Mouse (Mus musculus): ENCODE measurements around the gene Col6a2. TPM values are rescaled to one million over a fixed set of nuclear protein-coding genes. Genes with fewer than 3 reads are reported as not detected.

Gene Col6a2
- polyA plus RNA-seq, 1 experiment from 2014 or later = 6.2 TPM

- DNase-seq (no peak), ATAC-seq (no peak)
- Histone ChIP-seq H3K27me3 (ENCODE audit: insufficient read depth, low read length) (no peaks in the 10 kb centered on the region), H3K4me2 (ENCODE audit: low read depth, low read length) (no peak overlapping the region), H3K4me1 (ENCODE audit: insufficient read depth) (no peaks in the 10 kb centered on the region), H3K9me3 (ENCODE audit: low read length) (no peaks in the 10 kb centered on the region), H3K9ac (replicated peaks) (no peak overlapping the region), H3K4me3 (ENCODE audit: low read depth, low read length) (no peak overlapping the region), H3K36me3 (replicated peaks; ENCODE audit: insufficient read depth, low read length) (peaks cover 63% of the 10 kb centered on the region), H3K27ac (ENCODE audit: low read depth) (no peak overlapping the region)
- 84% methylated on average over 8 of the region's 8 CpGs for WGBS (ENCODE audit: insufficient replicate concordance)
- TF ChIP-seq EP300 (IDR thresholded peaks at IDR 0.05; ENCODE audit: low read depth) = no peak
- TF ChIP-seq CTCF (IDR thresholded peaks at IDR 0.05; ENCODE audit: low read depth) = no peak
Observed at GRCm38 (mm10) chr10:76548218-76548617, 75.2 kb downstream of the Col6a2 start.

- TF ChIP-seq EP300 (IDR thresholded peaks at IDR 0.05; ENCODE audit: low read depth) (no peak), CTCF (IDR thresholded peaks at IDR 0.05; ENCODE audit: low read depth) (no peak)
- Histone ChIP-seq H3K27ac (ENCODE audit: low read depth) (no peak overlapping the region), H3K27me3 (ENCODE audit: insufficient read depth, low read length) (no peaks in the 10 kb centered on the region), H3K4me3 (ENCODE audit: low read depth, low read length) (no peak overlapping the region), H3K4me1 (ENCODE audit: insufficient read depth) (no peaks in the 10 kb centered on the region), H3K9me3 (ENCODE audit: low read length) (no peaks in the 10 kb centered on the region), H3K9ac (replicated peaks) (no peak overlapping the region), H3K36me3 (replicated peaks; ENCODE audit: insufficient read depth, low read length) (peaks cover 55% of the 10 kb centered on the region), H3K4me2 (ENCODE audit: low read depth, low read length) (no peak overlapping the region)
- no peak for ATAC-seq
- no peak for DNase-seq
- WGBS (ENCODE audit: insufficient replicate concordance) = 93% methylated on average over 8 of the region's 8 CpGs
Observed at GRCm38 (mm10) chr10:76546566-76546965, 76.9 kb downstream of the Col6a2 start.

Other genes with a start within 250 kb of the Col6a2 start
- gene AC141477.1, start 183.2 kb downstream of the Col6a2 start, polyA plus RNA-seq (2015; fragmentation: Nextera tagmentation; extraction: Ambion mirVana) = 1.2 TPM in 1 of 2 replicates, not detected in the other
- gene Pcnt, start 180.8 kb downstream of the Col6a2 start, polyA plus RNA-seq (2015; fragmentation: Nextera tagmentation; extraction: Ambion mirVana) = 4.5 and 5.4 TPM in 2 replicates
- gene 2610028H24Rik, start 174.5 kb downstream of the Col6a2 start, polyA plus RNA-seq (2015; fragmentation: Nextera tagmentation; extraction: Ambion mirVana) = not detected in 2 replicates
- gene Mcm3ap, start 154.7 kb downstream of the Col6a2 start, polyA plus RNA-seq (2015; fragmentation: Nextera tagmentation; extraction: Ambion mirVana) = 14.9 and 18.2 TPM in 2 replicates
- 2.5 and 2.7 TPM in 2 replicates for gene Ybey, start 154.5 kb downstream of the Col6a2 start, polyA plus RNA-seq (2015; fragmentation: Nextera tagmentation; extraction: Ambion mirVana)
- 14.5 and 15.8 TPM in 2 replicates for gene Lss, start 92.0 kb downstream of the Col6a2 start, polyA plus RNA-seq (2015; fragmentation: Nextera tagmentation; extraction: Ambion mirVana)
- not detected in 2 replicates for gene Spatc1l, start 61.4 kb downstream of the Col6a2 start, polyA plus RNA-seq (2015; fragmentation: Nextera tagmentation; extraction: Ambion mirVana)
- 171 TPM in 2 replicates for gene Ftcd, start 48.0 kb downstream of the Col6a2 start, polyA plus RNA-seq (2015; fragmentation: Nextera tagmentation; extraction: Ambion mirVana)
- 7.7 and 8.7 TPM in 2 replicates for gene Col6a1, start 102.5 kb upstream of the Col6a2 start, polyA plus RNA-seq (2015; fragmentation: Nextera tagmentation; extraction: Ambion mirVana)